Mouse (Mus musculus) layer of hippocampus, postnatal 25 days (tissue): ENCODE measurements around the gene Myo3b. TPM values are rescaled to one million over a fixed set of nuclear protein-coding genes. Genes with fewer than 3 reads are reported as not detected.

Source experiments
- DNase-seq, 2 experiments: peaks; one replicate each; pipeline ENCODE4 v3.0.0; 2022; ENCODE audit warnings: mixed read lengths in 2 of 2, low spot score in 1 of 2; ENCODE audit errors: extremely low spot score in 1 of 2
- total RNA-seq, 2 experiments: library from RNA; stranded (reverse); gene quantifications; 2 replicates each; pipeline ENCODE4 v1.2.3; 2021

Gene Myo3b
- total RNA-seq, 2 experiments from 2014 or later: 0.96 to 1.1 TPM

DNA sequence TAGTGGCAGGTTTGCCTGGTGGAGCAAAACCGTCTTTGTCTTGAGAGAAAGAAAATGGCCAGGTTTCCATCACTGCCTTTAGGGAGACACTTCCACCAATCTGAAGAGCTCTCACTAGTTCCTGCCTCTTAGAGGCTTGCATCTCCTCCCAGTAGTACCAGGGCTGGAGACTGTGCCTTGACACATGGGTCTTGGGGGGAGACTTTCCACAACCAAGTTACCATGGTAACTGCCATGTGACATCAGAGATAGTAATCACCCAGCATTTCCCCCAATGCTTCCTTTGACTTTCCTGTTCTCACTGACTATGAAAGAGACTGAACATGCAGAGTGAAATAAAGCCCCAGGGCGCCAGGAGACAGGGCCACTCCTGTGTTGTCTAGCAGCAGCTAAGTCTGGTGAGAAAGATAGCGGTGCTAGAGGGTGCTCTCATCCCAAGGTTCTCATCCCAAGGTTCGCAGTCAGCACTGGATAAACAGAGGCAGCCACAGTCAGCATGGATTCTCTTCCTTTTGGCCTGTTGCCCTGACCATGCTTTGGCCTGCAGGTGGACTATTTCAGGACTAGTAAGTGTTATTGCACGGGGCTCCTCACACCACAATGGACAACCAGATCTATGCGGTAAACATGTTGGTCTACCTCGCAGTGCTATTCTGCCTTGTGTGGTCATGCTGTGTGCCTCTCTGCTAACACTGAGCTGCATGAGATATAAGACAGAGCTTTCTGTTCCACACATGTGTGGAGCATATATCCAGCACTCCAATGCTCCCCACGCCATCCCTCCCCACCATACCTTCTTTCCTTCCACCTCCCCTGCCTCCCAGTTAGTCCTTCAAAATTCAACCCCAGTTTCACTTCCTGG lies 223.0 kb downstream of the Myo3b start:
- DNase-seq: no peak

DNA sequence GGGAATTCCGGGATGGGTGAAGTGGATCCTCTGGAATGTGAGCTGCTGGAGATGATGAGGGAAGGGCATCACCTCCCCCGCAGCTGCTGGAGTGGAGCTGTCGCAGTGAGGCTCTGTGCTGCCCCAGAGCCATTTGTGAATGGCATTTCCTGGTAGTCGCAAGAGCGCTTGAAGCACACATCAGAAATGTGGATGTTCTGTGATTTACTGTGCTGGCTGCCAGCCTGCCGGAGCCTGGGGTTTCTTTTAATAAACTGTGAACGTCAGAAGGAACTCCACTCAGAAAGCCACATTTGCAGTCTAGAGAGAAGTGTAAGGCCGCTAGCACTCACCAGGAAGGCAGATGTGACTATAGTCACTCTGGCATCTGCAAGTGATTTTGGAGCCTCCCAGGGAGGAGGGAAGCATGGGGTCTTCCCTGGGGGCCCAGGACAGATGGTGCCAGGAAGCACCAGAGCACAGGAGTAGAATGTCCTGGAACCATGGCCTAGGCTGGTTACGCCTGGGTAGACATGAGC lies 223.7 kb downstream of the Myo3b start:
- no peak for DNase-seq

DNA sequence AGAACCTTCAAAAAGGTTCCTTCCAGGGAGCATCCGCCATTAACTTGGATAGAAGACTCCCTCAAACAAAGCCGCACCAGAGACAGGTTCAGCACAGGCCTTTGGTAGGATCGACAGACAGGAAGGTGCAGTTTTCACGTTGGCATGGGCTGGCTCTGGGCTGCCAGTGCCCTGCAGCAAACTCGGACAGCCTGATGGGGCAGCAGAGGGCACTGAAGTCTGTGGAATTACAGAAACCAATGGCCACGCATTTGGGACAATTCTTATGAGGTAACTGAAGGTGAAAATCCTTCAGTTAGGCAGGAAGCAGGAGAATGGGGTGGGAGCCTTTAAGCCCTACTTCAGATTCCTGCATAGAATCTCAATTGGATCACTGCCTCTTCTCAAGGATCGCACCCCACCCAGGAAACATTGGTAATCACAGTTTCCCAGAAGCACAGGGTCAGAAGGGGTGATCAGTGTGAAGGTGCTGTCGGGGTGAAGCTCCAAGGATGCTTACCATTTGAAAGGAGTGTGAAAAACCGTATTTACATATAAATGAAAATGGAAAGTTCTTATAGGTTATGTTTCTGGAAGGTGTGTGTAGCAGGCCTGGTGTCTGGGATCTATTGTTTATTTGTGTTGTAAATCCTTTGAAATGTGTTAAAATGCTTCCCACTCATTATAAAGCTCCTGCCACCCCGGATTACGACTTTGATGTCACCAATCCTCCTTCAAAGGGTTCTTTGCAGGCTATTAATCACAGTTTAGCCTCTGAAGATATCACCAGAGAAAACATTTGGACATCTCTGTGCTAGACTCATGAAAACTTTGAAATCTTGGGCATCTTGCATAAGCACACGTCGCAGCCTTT lies 239.7 kb downstream of the Myo3b start:
- peak in 1 of 2 experiments; percentile 8 for DNase-seq

DNA sequence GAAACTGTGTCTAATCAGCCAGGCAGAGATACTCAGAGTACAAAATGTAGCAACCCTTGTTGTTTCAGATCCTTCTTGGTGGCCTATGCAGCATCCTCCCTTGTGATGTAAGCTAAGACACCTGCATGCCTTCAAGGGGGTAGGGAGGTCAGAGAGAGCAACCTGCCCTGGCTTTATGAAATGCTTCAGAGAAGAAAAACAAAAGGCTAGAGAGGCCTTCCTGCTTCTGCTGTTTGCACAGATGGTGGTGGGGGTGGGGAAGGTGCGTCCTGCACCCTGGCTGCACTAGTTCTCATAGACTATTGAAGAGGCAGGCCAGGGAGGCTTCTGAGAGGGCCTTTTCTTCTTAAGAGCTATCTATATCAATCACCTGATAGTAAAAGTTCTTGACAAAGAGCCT lies 245.2 kb downstream of the Myo3b start:
- DNase-seq: no peak

DNA sequence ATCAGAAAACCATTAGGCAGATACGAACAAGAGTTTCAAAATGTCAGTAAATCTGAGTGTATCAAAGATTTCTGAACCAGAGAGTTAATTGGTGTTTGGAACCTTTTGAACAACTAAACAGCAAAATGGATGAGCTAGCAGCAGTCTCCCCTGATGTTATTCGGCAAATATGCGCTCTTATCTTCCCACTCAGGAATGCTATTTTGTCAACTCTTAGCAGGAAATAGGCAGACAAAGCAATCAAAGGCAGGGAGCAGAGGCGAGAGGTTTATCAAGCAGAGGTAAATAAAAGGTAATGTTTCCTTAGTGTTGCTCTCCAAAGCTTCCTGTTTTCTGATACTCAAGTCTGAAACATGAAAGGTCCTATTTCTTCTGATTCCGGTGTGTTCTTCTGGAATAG lies 252.1 kb downstream of the Myo3b start:
- no peak for DNase-seq

DNA sequence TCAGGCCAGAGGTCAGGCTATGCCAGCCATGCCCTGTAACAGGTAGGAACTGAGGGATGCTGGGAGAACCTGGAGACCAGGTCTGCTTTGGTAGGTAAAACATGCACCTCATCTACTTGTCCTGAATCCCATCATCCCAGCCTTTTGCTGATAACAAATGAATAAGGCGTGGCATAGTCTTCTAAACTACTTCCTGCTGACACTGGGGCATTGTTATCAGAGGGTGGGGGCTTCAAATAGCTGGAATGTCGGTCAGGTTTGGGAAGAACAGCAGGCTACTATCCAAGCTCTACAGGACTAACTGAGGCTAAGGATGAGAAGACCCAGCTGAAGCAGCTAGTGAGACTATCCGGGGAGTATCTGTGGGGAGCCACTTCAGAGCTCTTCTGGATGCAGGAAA lies 253.8 kb downstream of the Myo3b start:
- DNase-seq: no peak

DNA sequence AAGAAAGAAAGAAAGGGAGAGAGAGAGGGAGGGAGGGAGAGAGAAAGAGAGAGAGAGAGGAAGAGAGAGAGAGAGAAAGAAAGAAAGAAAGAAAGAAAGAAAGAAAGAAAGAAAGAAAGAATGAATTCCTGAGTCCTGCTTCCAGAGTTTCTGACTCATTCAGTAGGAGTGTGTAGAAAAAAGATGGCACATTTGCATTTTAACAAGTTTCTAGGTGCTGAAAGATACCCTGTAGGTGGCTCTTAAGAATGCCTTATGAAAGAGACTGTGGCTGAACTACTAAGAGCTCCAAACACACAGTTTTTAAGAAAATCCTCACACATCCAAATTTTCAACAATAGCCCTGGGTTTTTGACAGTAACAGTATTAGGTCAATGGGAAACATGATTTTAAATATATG lies 264.0 kb downstream of the Myo3b start:
- no peak for DNase-seq

DNA sequence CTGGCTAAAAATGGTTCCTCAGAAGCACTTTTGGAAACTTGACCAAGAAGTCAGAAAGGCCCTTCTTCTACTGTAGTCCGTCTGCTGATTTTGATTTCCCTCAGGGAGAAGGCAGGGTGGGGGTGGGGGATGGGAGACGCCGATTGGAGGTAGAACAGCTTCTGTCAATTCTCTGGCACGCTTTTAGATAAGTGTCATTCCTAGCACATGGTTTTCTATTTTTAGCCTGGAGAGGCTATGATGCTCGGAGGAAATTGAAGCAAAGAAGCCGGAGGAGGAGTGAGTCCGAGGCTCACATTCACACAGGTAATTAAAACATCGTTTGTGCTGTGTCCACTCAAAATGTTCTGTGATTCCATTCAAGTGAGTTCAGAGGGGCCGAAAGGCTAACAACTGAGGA lies 276.2 kb downstream of the Myo3b start:
- no peak for DNase-seq

DNA sequence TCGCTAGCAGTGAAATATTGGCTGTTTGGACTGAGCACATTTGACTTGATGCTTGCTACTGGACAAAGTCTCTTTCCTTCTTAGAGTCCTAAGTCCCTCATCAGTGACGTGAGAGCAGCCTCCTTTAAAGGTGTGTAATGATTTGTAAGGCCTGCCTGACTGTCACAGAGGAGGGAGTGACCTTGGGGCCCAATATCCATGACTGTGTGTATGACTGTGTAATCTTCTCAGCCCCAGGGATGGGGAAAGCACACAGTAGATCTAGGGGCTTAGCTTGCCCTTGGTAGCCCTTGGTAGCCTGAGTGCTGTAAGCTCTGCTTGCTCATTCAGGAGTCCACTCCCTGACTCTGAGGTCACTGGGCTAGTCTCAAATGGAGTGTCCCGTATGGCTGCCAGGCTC lies 276.8 kb downstream of the Myo3b start:
- no peak for DNase-seq

DNA sequence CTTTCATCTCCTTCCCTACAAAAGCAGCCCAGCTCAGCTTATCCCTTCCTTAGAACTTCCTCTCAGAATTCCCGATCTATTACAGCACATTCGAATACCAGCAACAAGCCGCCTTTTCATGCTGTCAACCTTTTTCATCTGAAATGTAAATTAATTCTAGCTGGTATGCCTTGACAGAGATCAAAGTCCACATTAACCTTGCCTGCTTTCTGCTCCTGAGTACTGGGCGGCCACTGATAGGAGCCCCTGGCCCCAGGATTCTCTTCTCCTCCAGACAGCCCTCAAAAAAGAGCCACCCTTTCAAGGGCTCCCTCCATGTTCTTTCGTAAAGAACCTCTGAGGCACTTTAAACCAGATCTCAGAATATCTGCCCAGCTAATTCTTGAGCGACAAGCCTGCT lies 278.9 kb downstream of the Myo3b start:
- no peak for DNase-seq

DNA sequence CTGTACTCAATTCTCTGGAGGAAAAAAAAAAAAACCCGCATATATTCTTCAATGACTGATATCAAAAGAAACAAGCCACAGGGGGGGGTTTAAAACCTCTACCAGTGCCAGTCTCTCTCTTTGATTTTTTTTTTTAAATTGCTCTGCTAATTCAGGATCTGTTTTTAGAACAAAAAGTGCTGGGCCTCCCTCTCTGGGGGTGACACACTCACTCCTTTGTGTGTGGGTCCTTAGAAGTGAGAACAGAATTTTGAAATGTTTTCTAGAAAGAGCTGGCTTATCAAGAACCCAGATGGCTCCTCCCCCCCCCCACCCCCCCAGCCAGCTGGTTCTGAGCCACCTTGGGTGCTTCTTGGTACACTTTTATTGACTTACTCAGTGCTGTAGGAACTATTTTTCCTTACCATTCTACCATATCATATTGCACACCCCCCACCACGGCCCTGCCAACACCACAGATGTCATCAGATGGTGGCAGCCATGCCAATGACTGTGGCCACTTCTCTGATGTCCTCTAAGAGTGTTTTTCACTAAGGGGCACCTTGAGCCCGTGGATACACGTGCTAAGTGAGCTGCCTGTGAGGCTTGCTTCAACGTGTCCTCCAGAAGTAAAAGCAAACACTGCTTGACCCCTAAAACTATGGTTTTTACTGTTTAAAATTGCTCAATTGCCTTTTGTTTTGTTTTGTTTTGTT lies 280.1 kb downstream of the Myo3b start:
- no peak for DNase-seq

DNA sequence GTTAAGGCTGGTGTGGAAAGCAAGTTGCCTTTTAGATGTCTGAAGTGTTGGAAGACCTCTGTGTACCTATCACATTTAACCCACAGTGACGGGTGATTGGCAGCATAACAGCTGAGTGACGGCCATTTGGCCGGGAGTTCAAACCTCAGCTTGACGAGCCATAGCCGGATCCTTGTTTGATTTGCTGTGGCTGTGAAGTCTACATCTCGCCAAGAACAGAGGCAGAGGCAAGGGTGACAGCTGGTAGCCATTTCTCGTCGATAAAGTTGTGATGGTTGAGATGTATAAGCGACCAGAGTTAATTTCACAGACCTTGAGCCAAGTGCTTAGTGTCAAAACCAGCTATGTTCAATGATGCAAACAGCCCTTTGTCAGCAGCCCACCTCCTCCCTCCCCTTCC lies 283.8 kb downstream of the Myo3b start:
- no peak for DNase-seq

DNA sequence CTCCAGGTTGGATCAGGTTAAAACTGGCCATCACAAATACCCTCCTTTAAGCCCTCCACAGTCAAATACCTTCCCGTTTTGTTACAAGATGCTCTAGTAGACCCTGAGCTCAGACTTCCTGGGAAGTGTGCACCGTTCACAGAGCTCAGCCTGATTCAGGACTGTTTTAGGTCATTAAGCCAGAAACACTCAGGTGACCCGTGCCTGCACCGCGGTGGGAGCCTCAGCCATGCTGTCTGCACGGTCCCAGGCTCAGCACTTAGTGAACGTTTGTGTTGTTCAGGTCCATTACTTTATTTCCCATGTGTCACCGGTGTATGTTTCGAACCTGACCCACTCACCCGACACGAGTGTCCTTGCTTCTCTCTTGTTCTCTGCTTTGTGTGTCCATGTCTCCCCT lies 288.7 kb downstream of the Myo3b start:
- no peak for DNase-seq

DNA sequence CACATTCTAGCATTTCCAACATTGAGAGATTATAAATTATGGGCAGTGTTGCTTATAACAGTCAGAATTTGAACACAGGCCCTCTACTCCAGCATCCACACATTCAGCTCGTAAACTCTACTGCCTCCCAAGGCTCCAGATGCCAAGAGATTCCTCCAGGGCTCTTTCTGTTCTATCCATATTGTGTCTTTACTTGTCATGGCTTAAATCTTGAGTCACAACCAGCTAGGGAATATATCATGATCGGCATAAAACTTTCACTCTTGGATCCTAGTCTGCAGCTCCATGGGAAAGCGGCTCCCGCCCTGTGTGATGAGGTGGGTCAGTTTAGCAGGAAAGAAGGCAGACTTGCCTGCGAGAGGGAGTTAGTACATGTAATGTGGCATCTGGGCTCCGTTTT lies 294.0 kb downstream of the Myo3b start:
- no peak for DNase-seq

DNA sequence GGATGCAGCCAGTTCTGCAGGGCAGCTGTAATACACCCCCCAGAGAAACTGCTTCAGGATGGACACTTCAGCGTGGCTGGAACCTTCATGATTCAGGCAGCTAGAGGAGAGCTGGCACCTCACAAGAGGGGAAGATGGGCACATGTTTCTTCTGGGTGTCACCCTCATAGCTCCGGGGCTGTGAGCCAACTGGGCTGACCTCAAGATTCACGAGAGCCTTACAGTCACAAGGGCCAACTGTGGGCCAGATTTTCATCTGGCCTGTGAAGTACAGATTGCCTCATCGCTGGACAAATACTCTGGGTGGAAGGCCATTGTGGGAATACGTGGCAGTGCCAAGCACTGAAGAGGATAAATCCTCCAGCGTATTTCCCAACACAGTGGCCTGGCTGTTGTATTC lies 294.6 kb downstream of the Myo3b start:
- no peak for DNase-seq

DNA sequence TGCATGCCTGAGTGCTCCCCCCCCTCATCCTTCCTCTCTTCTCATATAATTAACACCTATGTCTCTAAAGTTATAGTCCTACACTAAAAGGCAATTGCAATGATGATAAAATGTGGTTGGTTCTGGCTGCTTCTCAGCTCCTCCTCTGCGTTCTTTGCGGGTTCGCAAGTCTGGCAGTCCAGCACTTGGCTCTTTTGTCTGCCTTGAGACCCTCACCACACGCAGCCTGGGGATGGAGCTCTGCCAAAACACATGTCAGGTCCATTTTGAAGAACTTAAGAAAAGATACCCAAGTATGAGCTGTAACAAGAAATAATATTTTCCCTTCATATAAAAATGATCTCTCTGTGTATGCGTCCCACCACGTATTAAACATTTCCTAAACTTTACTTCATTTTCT lies 297.6 kb downstream of the Myo3b start:
- no peak for DNase-seq

DNA sequence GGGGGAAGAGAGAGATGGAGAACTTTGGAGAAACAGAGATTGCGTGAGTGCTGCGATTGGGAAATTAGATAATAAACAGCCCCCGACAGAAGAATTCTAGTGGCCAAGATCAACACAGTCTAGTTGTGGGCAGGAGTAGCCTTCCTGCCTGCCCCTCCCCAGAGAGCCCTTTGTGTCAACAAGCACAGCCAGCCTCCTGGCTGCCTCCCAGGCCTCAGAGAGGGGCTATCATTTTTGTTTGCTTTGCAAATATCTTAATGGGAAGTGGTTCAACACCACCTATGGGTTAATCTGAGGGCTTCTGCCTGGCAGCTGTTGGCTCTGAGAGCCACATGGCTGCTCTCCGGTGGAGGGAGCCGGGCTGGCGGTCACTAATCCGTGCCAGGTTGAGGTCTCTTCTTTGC lies 298.3 kb downstream of the Myo3b start:
- DNase-seq: no peak

DNA sequence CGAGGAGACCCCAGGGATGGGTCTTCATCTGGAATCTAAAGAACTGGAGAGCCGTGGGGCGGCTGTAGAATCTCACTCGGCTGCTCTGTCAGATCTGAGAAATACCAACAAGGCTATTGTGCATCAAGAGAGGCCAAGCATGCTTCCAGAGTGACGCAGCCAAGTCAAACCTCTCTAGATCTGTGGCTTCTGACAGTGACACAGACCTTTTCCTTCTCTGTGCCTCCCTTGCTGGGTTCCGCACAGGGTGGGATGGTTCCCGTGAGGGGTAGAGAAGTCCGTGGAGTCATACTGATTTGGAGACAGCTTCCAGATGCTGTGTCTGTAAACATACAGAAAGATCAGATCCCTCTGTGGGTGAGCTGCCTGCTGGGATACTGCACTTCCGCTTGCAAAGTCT lies 298.9 kb downstream of the Myo3b start:
- no peak for DNase-seq

DNA sequence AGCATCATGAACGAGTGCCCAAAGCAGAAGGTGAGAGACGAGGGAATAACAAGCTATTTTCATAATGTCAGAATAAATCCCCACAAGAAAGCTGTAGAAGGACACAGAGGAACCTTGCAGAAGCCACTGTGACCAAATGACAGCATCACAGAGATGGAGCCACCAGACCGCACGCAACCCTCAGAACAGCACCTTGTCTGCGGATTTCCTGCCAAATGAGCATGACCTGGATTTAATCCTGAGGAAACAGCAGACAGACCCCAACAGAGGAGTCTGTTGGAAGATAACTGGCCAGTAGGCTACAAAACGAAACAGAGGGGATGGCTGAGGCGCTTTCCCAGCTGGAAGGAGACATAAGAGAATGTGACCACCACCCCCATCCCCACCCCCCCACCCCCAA lies 300.1 kb downstream of the Myo3b start:
- no peak for DNase-seq

DNA sequence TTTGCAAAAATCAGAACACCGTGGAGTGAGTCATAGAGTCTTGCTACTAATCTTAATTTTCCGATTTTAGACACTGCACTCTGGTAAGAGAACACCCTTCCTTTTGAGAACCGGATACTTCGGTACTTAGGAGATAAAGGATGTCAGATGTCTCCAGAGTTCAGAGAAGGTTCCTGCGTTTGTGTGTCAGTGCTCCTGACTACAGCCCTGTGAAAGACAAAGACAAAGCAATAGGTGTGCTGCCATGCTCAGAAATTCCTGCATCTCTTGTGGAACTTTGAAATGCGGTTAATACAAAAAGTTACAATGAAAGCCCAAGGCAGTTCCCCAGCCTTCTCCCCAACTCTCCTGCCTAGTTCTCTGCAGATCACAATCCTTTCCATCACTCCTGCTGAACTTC lies 300.6 kb downstream of the Myo3b start:
- DNase-seq: no peak

DNA sequence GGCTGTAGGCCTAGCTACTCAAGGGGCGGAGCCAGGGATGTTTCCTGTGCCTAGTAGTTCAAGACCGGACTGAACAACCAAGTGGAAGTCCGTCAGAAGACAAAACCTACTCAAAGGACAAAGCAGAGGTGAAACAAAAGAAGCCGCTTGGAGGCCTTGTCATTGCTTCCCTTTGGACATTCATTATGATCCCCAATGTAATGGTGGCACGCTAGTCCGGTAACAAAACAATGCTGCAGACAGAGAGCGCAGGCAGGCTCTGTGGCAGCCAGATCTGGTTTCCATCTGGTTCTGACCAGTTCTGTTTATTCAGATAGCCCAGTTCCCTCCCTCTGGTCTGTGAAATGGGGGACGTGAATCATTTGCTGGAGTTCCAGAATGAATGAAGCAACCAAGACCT lies 301.3 kb downstream of the Myo3b start:
- DNase-seq: no peak
